In the genomic region with DNA sequence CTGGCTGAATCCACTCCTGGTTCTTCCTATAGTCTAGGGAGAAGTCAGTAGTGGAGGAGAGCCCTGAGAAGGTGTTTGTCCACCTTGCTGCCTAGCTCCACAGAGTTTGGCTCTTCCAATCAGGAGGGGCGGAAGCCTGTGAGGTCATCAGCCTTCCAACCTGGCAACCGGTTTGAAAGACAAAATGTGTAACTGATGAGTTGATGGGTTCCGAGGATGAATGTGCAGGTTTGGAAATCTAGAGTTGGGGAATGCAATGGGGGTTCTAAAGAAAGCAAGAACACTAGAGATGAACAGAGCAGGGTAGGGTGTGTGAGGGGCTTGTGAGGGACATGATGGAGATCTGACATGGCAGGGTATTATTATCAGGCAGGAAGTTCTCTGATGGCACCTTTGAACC, we compare ENCODE assay signal across 37 mouse cellular contexts. TPM values are rescaled to one million over a fixed set of nuclear protein-coding genes. Genes with fewer than 3 reads are reported as not detected.
"Had no signal": no experiment of that assay in that cellular context is flagged by ENCODE, and none has a peak within 500 bp of the region (broad histone marks: within the 10 kb centered on the region; RNA-seq: fewer than 3 reads in every experiment).

A gene (minus strand): TSS at position 101 of the 400 bp plus-strand sequence.

- H3K4me3 ChIP-seq: left cerebral cortex, adult 2 months; limb, embryonic 10.5 days; limb, embryonic 12.5 days; limb, embryonic 13.5 days; limb, embryonic 15.5 days; liver, embryonic 12.5 days; liver, embryonic 13.5 days; liver, embryonic 15.5 days; lung, embryonic 15.5 days; megakaryocyte, embryonic 14.5 days; midbrain, embryonic 10.5 days; midbrain, embryonic 12.5 days; midbrain, embryonic 13.5 days; midbrain, embryonic 15.5 days; myocyte had no signal

- DNase-seq: left cerebral cortex, postnatal 4 days; liver; liver, embryonic 13.5 days; liver, postnatal 0 days; lung, adult 18-20 months; lung, adult 2 months; lung, embryonic 14.5 days; lung, postnatal 10 days; lung, postnatal 14 days; lung, postnatal 36 days; lung, postnatal 4 days; midbrain, embryonic 14.5 days had no signal

- H3K4me1 ChIP-seq: limb, embryonic 10.5 days; limb, embryonic 12.5 days; limb, embryonic 13.5 days; limb, embryonic 15.5 days; liver, embryonic 12.5 days; liver, embryonic 13.5 days; liver, embryonic 15.5 days; lung, embryonic 15.5 days; megakaryocyte, embryonic 14.5 days; midbrain, embryonic 10.5 days; midbrain, embryonic 12.5 days; midbrain, embryonic 13.5 days; midbrain, embryonic 15.5 days had no signal

- H3K27me3 ChIP-seq: limb, embryonic 12.5 days; limb, embryonic 13.5 days; limb, embryonic 15.5 days; liver, embryonic 15.5 days; lung, embryonic 15.5 days; midbrain, embryonic 12.5 days; midbrain, embryonic 13.5 days; midbrain, embryonic 15.5 days had no signal

- H3K27ac ChIP-seq: left cerebral cortex, adult 2 months; limb, embryonic 10.5 days; limb, embryonic 12.5 days; limb, embryonic 13.5 days; limb, embryonic 15.5 days; liver, embryonic 12.5 days; liver, embryonic 13.5 days; liver, embryonic 14.5 days; liver, embryonic 15.5 days; lung, embryonic 15.5 days; macrophage; midbrain, embryonic 10.5 days; midbrain, embryonic 12.5 days; midbrain, embryonic 13.5 days; midbrain, embryonic 15.5 days had no signal

- H3K36me3 ChIP-seq: limb, embryonic 10.5 days; limb, embryonic 12.5 days; limb, embryonic 13.5 days; limb, embryonic 15.5 days; liver, embryonic 12.5 days; liver, embryonic 13.5 days; liver, embryonic 15.5 days; lung, embryonic 15.5 days; midbrain, embryonic 10.5 days; midbrain, embryonic 12.5 days; midbrain, embryonic 13.5 days; midbrain, embryonic 15.5 days had no signal

RNA-seq across cellular contexts. Expression of the gene that starts here (rescaled TPM):
- polyA plus RNA-seq: limb, embryonic 10.5 days; limb, embryonic 11.5 days; limb, embryonic 12.5 days; limb, embryonic 13.5 days; limb, embryonic 14.5 days; limb, embryonic 15.5 days; liver, adult 2 months; liver, embryonic 11.5 days; liver, embryonic 12.5 days; liver, embryonic 13.5 days; liver, embryonic 14.5 days; liver, embryonic 15.5 days; liver, embryonic 16.5 days; liver, postnatal 0 days; lung, adult 2 months; lung, embryonic 14.5 days; lung, embryonic 15.5 days; lung, embryonic 16.5 days; lung, postnatal 0 days; macrophage; midbrain, embryonic 10.5 days; midbrain, embryonic 11.5 days; midbrain, embryonic 12.5 days; midbrain, embryonic 13.5 days; midbrain, embryonic 14.5 days; midbrain, embryonic 15.5 days; midbrain, embryonic 16.5 days; myocyte had no signal
